Mouse (Mus musculus) brain, embryonic 18.5 days (tissue): ENCODE measurements at regions not wholly inside any gene's neighbourhood (a gene's known extent, or its start where the extent isn't known, plus 50 kb on each side); places are given as distances from the start of the nearest gene placed in this dataset.

ENCODE experiments used
- DNase-seq: peaks from one replicate; pipeline ENCODE4 v3.0.0-alpha.2; 2012; ENCODE audit warnings: low read depth, low spot score

- DNase-seq = no peak
Observed at GRCm38 (mm10) chr12:109951884-109952456, 326.9 kb upstream of the Dio3 start.

GRCm38 (mm10) chr12:109952933-109953332, 325.9 kb upstream of the Dio3 start:
- no peak for DNase-seq

- no peak for DNase-seq
Observed at GRCm38 (mm10) chr12:109957305-109957704, 321.6 kb upstream of the Dio3 start.

- DNase-seq = no peak
Observed at GRCm38 (mm10) chr12:109958357-109959085, 320.3 kb upstream of the Dio3 start.

- no peak for DNase-seq
Observed at GRCm38 (mm10) chr12:109966776-109967175, 312.1 kb upstream of the Dio3 start.

GRCm38 (mm10) chr12:109968303-109968702, 310.6 kb upstream of the Dio3 start:
- no peak for DNase-seq

- no peak for DNase-seq
Observed at GRCm38 (mm10) chr12:109971508-109971907, 307.4 kb upstream of the Dio3 start.

GRCm38 (mm10) chr12:109972366-109973015, 306.4 kb upstream of the Dio3 start:
- DNase-seq = no peak

- no peak for DNase-seq
Observed at GRCm38 (mm10) chr12:109973598-109973997, 305.3 kb upstream of the Dio3 start.

GRCm38 (mm10) chr12:109975176-109975972, 303.5 kb upstream of the Dio3 start:
- DNase-seq = no peak

GRCm38 (mm10) chr12:109984651-109985050, 294.2 kb upstream of the Dio3 start:
- DNase-seq = no peak

GRCm38 (mm10) chr12:109993410-109993809, 285.5 kb upstream of the Dio3 start:
- no peak for DNase-seq

- no peak for DNase-seq
Observed at GRCm38 (mm10) chr12:110002717-110003116, 276.2 kb upstream of the Dio3 start.

- DNase-seq = no peak
Observed at GRCm38 (mm10) chr12:110009136-110009535, 269.7 kb upstream of the Dio3 start.

- DNase-seq = no peak
Observed at GRCm38 (mm10) chr12:110020541-110021470, 258.1 kb upstream of the Dio3 start.

- no peak for DNase-seq
Observed at GRCm38 (mm10) chr12:110021690-110022089, 257.2 kb upstream of the Dio3 start.

GRCm38 (mm10) chr12:110022631-110023030, 256.2 kb upstream of the Dio3 start:
- DNase-seq = no peak

- DNase-seq = no peak
Observed at GRCm38 (mm10) chr12:110023192-110024101, 255.4 kb upstream of the Dio3 start.

- no peak for DNase-seq
Observed at GRCm38 (mm10) chr12:110024295-110024694, 254.6 kb upstream of the Dio3 start.

GRCm38 (mm10) chr12:110025171-110025570, 253.7 kb upstream of the Dio3 start:
- DNase-seq = no peak
